Mouse (Mus musculus) erythroblast, embryonic 14.5 days (primary cell): Measurements from ENCODE around the gene Dnajc22.

ENCODE experiments used
- GATA1 ChIP-seq: IDR thresholded peaks from 2 replicates; pipeline ENCODE4 v1.6.1; 2012; ENCODE audit warnings: low read length, inconsistent platforms, mixed read lengths
- TAL1 ChIP-seq: IDR thresholded peaks from 3 replicates; pipeline ENCODE4 v1.6.1; 2012; ENCODE audit warnings: low read length, inconsistent platforms, mixed read lengths

DNA sequence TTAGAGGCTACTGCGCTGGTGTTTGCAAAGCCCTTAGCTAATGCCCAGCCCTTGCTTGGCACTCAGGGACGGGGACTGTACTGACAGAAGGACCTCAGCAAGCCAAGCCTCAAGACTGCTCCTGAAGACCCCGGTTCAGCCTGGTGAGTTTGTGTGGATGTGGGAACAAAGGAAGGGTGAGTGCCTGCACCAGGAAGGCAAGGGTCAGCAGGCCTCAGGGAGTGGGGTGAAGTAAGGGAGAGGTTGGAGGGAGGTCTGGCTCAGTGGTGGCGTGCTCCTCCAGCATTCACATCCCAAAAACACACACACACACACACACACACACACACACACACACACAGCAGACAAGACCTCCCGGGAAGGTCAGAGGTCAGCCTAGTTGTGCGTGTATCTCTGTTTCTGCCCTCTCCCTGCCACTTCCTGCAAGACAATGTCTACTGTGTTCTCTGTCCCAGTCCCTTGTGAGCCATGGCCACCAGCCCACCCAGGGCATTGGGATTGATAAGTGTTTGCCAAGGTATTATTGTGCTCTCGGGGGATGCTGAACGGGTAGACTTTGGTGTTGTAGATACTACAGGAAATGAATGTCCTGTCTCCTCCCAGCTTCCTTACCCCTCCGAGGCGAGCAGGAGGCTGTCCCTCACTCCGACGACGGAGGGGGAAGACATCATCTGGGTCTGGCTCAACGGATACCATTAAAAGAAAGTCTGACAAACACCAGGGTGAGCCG is 14.6 kb upstream of the Dnajc22 start:
- TF ChIP-seq GATA1 (no peak), TAL1 (no peak)
